Mouse (Mus musculus) midbrain, postnatal 0 days (tissue): ENCODE results near the gene Atoh8. TPM values are rescaled to one million over a fixed set of nuclear protein-coding genes. Genes with fewer than 3 reads are reported as not detected.

Experiments used
- ATAC-seq: fragments of 200-750 bp; cut with Nextera tagmentation; 2 replicates; pipeline ENCODE4 v1.8.0; 2017; ENCODE audit warnings: moderate number of reproducible peaks, mild to moderate bottlenecking, moderate TSS enrichment, moderate library complexity; ENCODE audit not compliant: low FRiP score
- DNase-seq: peaks from one replicate; pipeline ENCODE4 v3.0.0-alpha.2; 2015; ENCODE audit warnings: low spot score
- H3K27ac ChIP-seq: fragments of 300-500 bp; sonication (generic); 2 replicates; pipeline ENCODE4 v1.5.1; 2014; ENCODE audit warnings: low read depth, mild to moderate bottlenecking, low read length, mixed read lengths
- H3K27me3 ChIP-seq: fragments of 300-500 bp; sonication (generic); 2 replicates; pipeline ENCODE4 v1.6.1; 2014; ENCODE audit warnings: low read length, control low read depth, mixed read lengths; ENCODE audit not compliant: insufficient read depth
- H3K36me3 ChIP-seq: fragments of 300-500 bp; sonication (generic); 2 replicates; pipeline ENCODE4 v1.6.1; 2014; ENCODE audit warnings: low read length, control low read depth, mixed read lengths; ENCODE audit not compliant: insufficient read depth
- H3K4me1 ChIP-seq: fragments of 300-500 bp; sonication (generic); 2 replicates; pipeline ENCODE4 v1.6.1; 2014; ENCODE audit warnings: mild to moderate bottlenecking, control low read depth, antibody characterized with exemption, low read length, mixed read lengths; ENCODE audit not compliant: insufficient read depth
- H3K4me2 ChIP-seq: fragments of 300-500 bp; sonication (generic); 2 replicates; pipeline ENCODE4 v1.6.1; 2014; ENCODE audit warnings: low read depth, mild to moderate bottlenecking, low read length, mixed read lengths; ENCODE audit not compliant: poor library complexity, severe bottlenecking
- H3K4me3 ChIP-seq: fragments of 300-500 bp; sonication (generic); 2 replicates; pipeline ENCODE4 v1.5.1; 2014; ENCODE audit warnings: low read depth, mild to moderate bottlenecking, low read length, moderate library complexity
- H3K9ac ChIP-seq: fragments of 300-500 bp; sonication (generic); replicated peaks from 2 replicates; pipeline ENCODE4 v1.6.1; 2014; ENCODE audit warnings: mild to moderate bottlenecking, low read length, moderate library complexity, mixed read lengths; ENCODE audit not compliant: poor library complexity, severe bottlenecking
- H3K9me3 ChIP-seq: fragments of 300-500 bp; sonication (generic); 2 replicates; pipeline ENCODE4 v1.6.1; 2016; ENCODE audit warnings: low read length, control low read depth
- CTCF ChIP-seq: IDR thresholded peaks from 2 replicates; pipeline ENCODE4 v1.5.1; 2016; ENCODE audit warnings: antibody characterized with exemption, mild to moderate bottlenecking
- WGBS: fragments of 180-500 bp; shearing (Covaris S2); extraction: QIAGEN DNeasy Blood & Tissue Kit; methylation state at CpG from one replicate; pipeline ENCODE4 v1.1.7; 2014; 5-methylcytosine and 5-hydroxymethylcytosine counted together
- polyA plus RNA-seq: library from polyadenylated mRNA; unstranded; fragments of >200 nt; fragmentation: Nextera tagmentation; extraction: Ambion mirVana; gene quantifications from 2 replicates; pipeline ENCODE4 v1.2.1, GENCODE M21; 2015
- total RNA-seq: library from RNA; depleted of rRNA; stranded (reverse); fragments of >200 nt; gene quantifications from 2 replicates; pipeline ENCODE4 v1.2.3, GENCODE M21; 2014

Atoh8 gene
- total and polyA plus RNA-seq, 2 experiments from 2014 or later = 1.8 to 2.3 TPM

- H3K9ac ChIP-seq = no peak overlapping the region
- ATAC-seq (no peak), DNase-seq (no peak)
- H3K27me3 ChIP-seq = no peaks in the 10 kb centered on the region
- no peaks in the 10 kb centered on the region for H3K36me3 ChIP-seq
- no peak overlapping the region for H3K4me2 ChIP-seq
- no peak overlapping the region for H3K27ac ChIP-seq
- TF ChIP-seq CTCF = no peak
- no peak overlapping the region for H3K4me3 ChIP-seq
- no peaks in the 10 kb centered on the region for H3K9me3 ChIP-seq
- WGBS = 91% methylated on average over 4 of the region's 4 CpGs
- no peaks in the 10 kb centered on the region for H3K4me1 ChIP-seq
These were observed 14.6 kb upstream of the Atoh8 start for GRCm38 (mm10) chr6:72249981-72250380.

- TF ChIP-seq CTCF = no peak
- DNase-seq = no peak
- Histone ChIP-seq H3K9me3 (no peaks in the 10 kb centered on the region), H3K27ac (no peak overlapping the region), H3K36me3 (no peaks in the 10 kb centered on the region), H3K9ac (no peak overlapping the region), H3K4me1 (no peaks in the 10 kb centered on the region), H3K27me3 (no peaks in the 10 kb centered on the region), H3K4me3 (no peak overlapping the region), H3K4me2 (no peak overlapping the region)
- no peak for ATAC-seq
- WGBS = 81% methylated on average over 15 of the region's 15 CpGs
These were observed 13.0 kb upstream of the Atoh8 start for GRCm38 (mm10) chr6:72248150-72248914.

GRCm38 (mm10) chr6:72246303-72246702 lies 10.9 kb upstream of the Atoh8 start:
- no peak for TF ChIP-seq CTCF
- H3K9me3 ChIP-seq = no peaks in the 10 kb centered on the region
- no peaks in the 10 kb centered on the region for H3K4me1 ChIP-seq
- no peak overlapping the region for H3K9ac ChIP-seq
- H3K27ac ChIP-seq = no peak overlapping the region
- no peaks in the 10 kb centered on the region for H3K36me3 ChIP-seq
- WGBS = 91% methylated on average over 6 of the region's 6 CpGs
- no peak for ATAC-seq
- H3K27me3 ChIP-seq = peaks cover 2% of the 10 kb centered on the region; the same call in 1 of the 2 replicates
- DNase-seq = no peak
- no peak overlapping the region for H3K4me2 ChIP-seq
- H3K4me3 ChIP-seq = no peak overlapping the region

- no peak for TF ChIP-seq CTCF
- Histone ChIP-seq H3K9me3 (no peaks in the 10 kb centered on the region), H3K4me3 (no peak overlapping the region), H3K36me3 (no peaks in the 10 kb centered on the region), H3K4me2 (no peak overlapping the region), H3K27ac (0 out of 2 replicates have a peak overlapping the region, but pooled peaks have one; percentile 38), H3K4me1 (no peaks in the 10 kb centered on the region), H3K27me3 (peaks cover 5% of the 10 kb centered on the region; the same call in 1 of the 2 replicates), H3K9ac (no peak overlapping the region)
- DNase-seq = peak; percentile 54
- WGBS = 63% methylated on average over 20 of the region's 20 CpGs
- peak; percentile 27 for ATAC-seq
These were observed 9.3 kb upstream of the Atoh8 start for GRCm38 (mm10) chr6:72244569-72245285.

GRCm38 (mm10) chr6:72244144-72244549 lies 8.8 kb upstream of the Atoh8 start:
- H3K4me2 ChIP-seq = no peak overlapping the region
- TF ChIP-seq CTCF = no peak
- no peak overlapping the region for H3K9ac ChIP-seq
- DNase-seq (peak; percentile 91), ATAC-seq (peak; percentile 69)
- H3K9me3 ChIP-seq = no peaks in the 10 kb centered on the region
- H3K27ac ChIP-seq = 0 out of 2 replicates have a peak overlapping the region, but pooled peaks have one; percentile 38
- 30% methylated on average over 9 of the region's 9 CpGs for WGBS
- no peaks in the 10 kb centered on the region for H3K36me3 ChIP-seq
- H3K4me1 ChIP-seq = no peaks in the 10 kb centered on the region
- no peak overlapping the region for H3K4me3 ChIP-seq
- peaks cover 7% of the 10 kb centered on the region; the same call in 1 of the 2 replicates for H3K27me3 ChIP-seq
